Mouse (Mus musculus): ENCODE measurements around the gene Irf9. TPM values are rescaled to one million over a fixed set of nuclear protein-coding genes. Genes with fewer than 3 reads are reported as not detected.
A peak's percentile ranks its signal among the peaks of the same experiment; 100 is the strongest.

The Irf9 gene
- polyA plus RNA-seq, 1 experiment from 2014 or later, result 8.7 TPM

DNA sequence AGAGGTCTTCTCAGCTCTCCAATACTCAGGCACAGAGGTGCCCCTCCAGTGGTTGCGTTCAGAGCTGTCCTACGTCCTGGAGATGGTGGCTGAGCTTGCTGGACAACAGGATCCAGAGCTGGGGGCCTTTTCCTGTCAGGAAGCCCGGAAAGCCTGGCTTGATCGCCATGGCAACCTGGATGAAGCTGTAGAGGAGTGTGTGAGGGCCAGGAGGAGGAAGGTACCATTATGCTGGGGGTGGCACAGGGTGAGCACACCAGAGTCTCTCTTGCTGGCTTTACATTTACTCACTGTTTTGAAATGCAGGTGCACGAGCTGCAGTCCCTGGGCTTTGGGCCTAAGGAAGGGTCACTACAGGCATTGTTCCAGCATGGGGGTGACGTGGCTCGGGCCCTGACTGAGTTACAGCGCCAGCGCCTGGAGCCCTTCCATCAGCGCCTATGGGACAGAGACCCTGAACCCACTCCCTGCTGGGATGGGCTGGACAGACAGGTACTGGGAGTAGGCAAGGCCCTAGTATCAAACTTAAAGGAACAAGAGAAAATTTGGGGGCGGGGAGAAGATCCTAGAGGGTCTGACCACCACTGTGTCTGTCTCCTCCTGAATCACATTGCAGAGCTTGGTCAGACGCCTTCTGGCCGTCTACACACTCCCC, 7.2 kb upstream of the Irf9 start:
- WGBS, result 82% methylated on average over 13 of the region's 13 CpGs
- Histone ChIP-seq H3K4me3 (no peak overlapping the region), H3K36me3 (peaks cover 71% of the 10 kb centered on the region), H3K9ac (no peak overlapping the region), H3K4me2 (0 out of 2 replicates have a peak overlapping the region, but pooled peaks have one; percentile 12), H3K9me3 (replicated peaks) (no peaks in the 10 kb centered on the region), H3K27ac (ENCODE audit: poor library complexity, severe bottlenecking) (no peak overlapping the region), H3K27me3 (replicated peaks) (no peaks in the 10 kb centered on the region), H3K4me1 (replicated peaks) (peaks cover 18% of the 10 kb centered on the region)
- no peak for ATAC-seq (ENCODE audit: insufficient number of reproducible peaks, low FRiP score)

DNA sequence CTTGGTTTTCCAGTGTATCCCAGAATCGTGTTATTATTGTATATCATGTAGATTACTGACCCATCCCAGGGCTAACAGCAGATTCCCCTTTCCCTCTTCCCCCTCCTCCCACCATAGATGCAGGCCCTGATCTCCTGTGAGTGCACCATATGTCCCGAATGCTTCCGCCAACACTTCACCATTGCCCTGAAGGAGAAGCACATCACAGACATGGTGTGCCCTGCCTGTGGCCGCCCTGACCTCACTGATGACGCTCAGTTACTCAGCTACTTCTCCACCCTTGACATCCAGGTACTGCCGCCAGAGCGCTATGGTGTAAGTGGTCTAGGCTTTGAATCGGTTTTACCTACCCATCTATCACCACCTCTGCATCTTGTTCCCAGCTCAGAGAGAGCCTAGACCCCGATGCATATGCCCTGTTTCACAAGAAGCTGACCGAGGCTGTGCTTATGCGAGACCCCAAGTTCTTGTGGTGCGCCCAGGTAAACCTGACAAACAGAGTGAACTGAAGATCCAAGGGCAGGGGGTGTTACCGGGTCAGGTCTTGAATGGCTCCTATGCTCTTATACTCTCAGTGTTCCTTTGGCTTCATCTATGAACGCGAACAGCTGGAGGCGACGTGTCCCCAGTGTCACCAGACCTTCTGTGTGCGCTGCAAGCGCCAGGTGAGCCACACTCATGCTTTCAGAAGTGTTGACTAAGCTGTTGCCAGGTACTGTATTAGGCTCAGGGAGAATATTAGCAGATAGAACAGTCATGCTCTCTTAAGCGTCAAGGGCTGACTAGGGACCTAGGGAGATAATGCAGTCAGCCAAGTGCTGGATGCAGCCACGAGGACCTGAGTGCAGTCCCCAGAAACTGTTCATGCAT, 4.6 kb upstream of the Irf9 start:
- Histone ChIP-seq H3K4me1 (replicated peaks) (0 out of 2 replicates have a peak, but pooled peaks cover under 1% of the 10 kb centered on the region), H3K27me3 (replicated peaks) (no peaks in the 10 kb centered on the region), H3K4me2 (no peak overlapping the region), H3K27ac (ENCODE audit: poor library complexity, severe bottlenecking) (no peak overlapping the region), H3K4me3 (no peak overlapping the region), H3K9me3 (replicated peaks) (no peaks in the 10 kb centered on the region), H3K36me3 (peaks cover 93% of the 10 kb centered on the region), H3K9ac (no peak overlapping the region)
- 91% methylated on average over 21 of the region's 21 CpGs for WGBS
- no peak for ATAC-seq (ENCODE audit: insufficient number of reproducible peaks, low FRiP score)

GRCm38 (mm10) chr14:55603633-55604576, 534 bp downstream of the Irf9 start:
- H3K27me3 ChIP-seq (replicated peaks), result no peaks in the 10 kb centered on the region
- peaks cover 4% of the 10 kb centered on the region for H3K4me1 ChIP-seq (replicated peaks)
- peak; percentile 90 for ATAC-seq (ENCODE audit: insufficient number of reproducible peaks, low FRiP score)
- H3K27ac ChIP-seq (ENCODE audit: poor library complexity, severe bottlenecking), result peak overlapping the region; percentile 68
- H3K9ac ChIP-seq, result peak overlapping the region; percentile 66
- WGBS, result 15% methylated on average over 19 of the region's 19 CpGs
- H3K4me2 ChIP-seq, result peak overlapping the region; percentile 69
- H3K9me3 ChIP-seq (replicated peaks), result no peaks in the 10 kb centered on the region
- peaks cover 84% of the 10 kb centered on the region for H3K36me3 ChIP-seq
- peak overlapping the region; percentile 46 for H3K4me3 ChIP-seq

DNA sequence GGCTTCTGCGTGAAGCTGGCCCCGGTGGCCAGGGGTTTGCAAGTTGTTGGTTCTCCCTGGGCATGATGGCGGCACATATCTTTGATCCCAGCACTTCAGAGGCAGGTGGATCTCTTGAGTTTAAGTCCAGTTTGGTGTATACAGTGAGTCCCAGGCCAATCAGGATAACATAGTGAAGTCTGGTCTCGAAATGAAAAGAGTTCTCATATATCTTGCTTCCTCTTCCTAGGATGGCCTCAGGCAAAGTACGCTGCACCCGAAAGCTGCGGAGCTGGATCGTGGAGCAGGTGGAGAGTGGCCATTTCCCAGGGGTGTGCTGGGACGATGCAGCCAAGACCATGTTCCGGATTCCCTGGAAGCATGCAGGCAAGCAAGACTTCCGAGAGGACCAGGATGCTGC, 1.5 kb downstream of the Irf9 start:
- Histone ChIP-seq H3K4me2 (peak overlapping the region; percentile 69), H3K9me3 (replicated peaks) (no peaks in the 10 kb centered on the region), H3K27me3 (replicated peaks) (no peaks in the 10 kb centered on the region), H3K4me3 (no peak overlapping the region), H3K9ac (no peak overlapping the region), H3K27ac (ENCODE audit: poor library complexity, severe bottlenecking) (no peak overlapping the region), H3K4me1 (replicated peaks) (peaks cover 4% of the 10 kb centered on the region), H3K36me3 (peaks cover 84% of the 10 kb centered on the region)
- 94% methylated on average over 11 of the region's 11 CpGs for WGBS
- ATAC-seq (ENCODE audit: insufficient number of reproducible peaks, low FRiP score), result no peak

GRCm38 (mm10) chr14:55605743-55606459, 2.5 kb downstream of the Irf9 start:
- Histone ChIP-seq H3K9me3 (replicated peaks) (no peaks in the 10 kb centered on the region), H3K4me2 (no peak overlapping the region), H3K27ac (ENCODE audit: poor library complexity, severe bottlenecking) (no peak overlapping the region), H3K9ac (no peak overlapping the region), H3K36me3 (peaks cover 78% of the 10 kb centered on the region), H3K27me3 (replicated peaks) (no peaks in the 10 kb centered on the region), H3K4me3 (no peak overlapping the region), H3K4me1 (replicated peaks) (peaks cover 4% of the 10 kb centered on the region)
- no peak for ATAC-seq (ENCODE audit: insufficient number of reproducible peaks, low FRiP score)
- 73% methylated on average over 16 of the region's 16 CpGs for WGBS

DNA sequence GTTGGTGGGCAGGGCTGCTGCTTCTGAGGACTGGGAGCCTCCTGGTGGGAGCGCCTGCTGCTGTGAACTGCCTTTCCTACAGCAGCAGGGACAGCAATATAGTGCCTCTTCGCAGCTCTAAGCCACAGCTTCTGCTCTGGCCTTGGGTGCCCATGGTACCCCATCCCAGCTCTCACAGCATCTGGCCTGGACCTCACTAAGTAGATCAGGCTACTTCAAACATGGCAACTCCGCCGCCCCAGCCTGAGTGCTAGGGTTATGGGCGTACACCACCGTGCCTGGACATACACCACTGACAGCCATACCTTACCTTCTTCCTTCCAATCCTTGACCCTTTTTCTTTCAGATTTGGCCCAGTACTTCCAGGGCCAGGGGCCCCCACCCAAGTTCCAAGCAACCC, 5.0 kb downstream of the Irf9 start:
- no peak overlapping the region for H3K4me3 ChIP-seq
- ATAC-seq (ENCODE audit: insufficient number of reproducible peaks, low FRiP score), result no peak
- H3K9me3 ChIP-seq (replicated peaks), result no peaks in the 10 kb centered on the region
- H3K27ac ChIP-seq (ENCODE audit: poor library complexity, severe bottlenecking), result no peak overlapping the region
- no peak overlapping the region for H3K4me2 ChIP-seq
- H3K27me3 ChIP-seq (replicated peaks), result no peaks in the 10 kb centered on the region
- H3K4me1 ChIP-seq (replicated peaks), result peaks cover 11% of the 10 kb centered on the region
- 89% methylated on average over 6 of the region's 6 CpGs for WGBS
- no peak overlapping the region for H3K9ac ChIP-seq
- peaks cover 53% of the 10 kb centered on the region for H3K36me3 ChIP-seq

DNA sequence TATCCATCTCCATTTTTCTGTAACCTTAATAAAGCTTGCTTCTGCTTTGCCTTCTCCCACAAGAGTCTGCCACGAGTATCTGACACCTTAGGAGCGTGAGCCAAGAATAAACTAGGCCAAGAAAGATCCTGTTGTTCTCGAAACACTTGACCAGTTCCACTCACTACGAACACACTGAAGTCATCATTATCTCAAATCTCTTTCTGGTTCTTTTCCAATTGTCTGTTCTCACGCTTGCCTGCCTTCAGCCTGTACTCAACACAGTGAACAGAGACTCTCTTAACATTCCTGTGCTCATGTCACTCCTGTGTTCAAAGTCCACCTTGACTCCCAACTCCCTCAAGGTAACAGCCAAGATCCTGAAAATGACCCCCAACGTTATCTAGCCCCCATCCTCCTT, 10.0 kb downstream of the Irf9 start:
- H3K27ac ChIP-seq (ENCODE audit: poor library complexity, severe bottlenecking), result no peak overlapping the region; the same call in 1 of the 2 replicates

GRCm38 (mm10) chr14:55614565-55615178, 11.3 kb downstream of the Irf9 start:
- 53% methylated on average over 7 of the region's 7 CpGs for WGBS
- Histone ChIP-seq H3K4me1 (replicated peaks) (peaks cover 27% of the 10 kb centered on the region), H3K27ac (ENCODE audit: poor library complexity, severe bottlenecking) (no peak overlapping the region), H3K9ac (no peak overlapping the region), H3K4me2 (no peak overlapping the region), H3K9me3 (replicated peaks) (no peaks in the 10 kb centered on the region), H3K27me3 (replicated peaks) (no peaks in the 10 kb centered on the region), H3K4me3 (no peak overlapping the region), H3K36me3 (peaks cover 5% of the 10 kb centered on the region)
- no peak for ATAC-seq (ENCODE audit: insufficient number of reproducible peaks, low FRiP score)

More for the DNA sequence above, 10.0 kb downstream of the Irf9 start:
- Histone ChIP-seq H3K9me3 (replicated peaks) (no peaks in the 10 kb centered on the region), H3K36me3 (peaks cover 18% of the 10 kb centered on the region), H3K4me2 (no peak overlapping the region), H3K9ac (no peak overlapping the region), H3K4me1 (replicated peaks) (peaks cover 19% of the 10 kb centered on the region), H3K4me3 (no peak overlapping the region), H3K27me3 (replicated peaks) (no peaks in the 10 kb centered on the region)
- no peak for ATAC-seq (ENCODE audit: insufficient number of reproducible peaks, low FRiP score)
- 35% methylated on average over 6 of the region's 6 CpGs for WGBS

- ATAC-seq (ENCODE audit: insufficient number of reproducible peaks, low FRiP score), result no peak
- no peak overlapping the region for H3K27ac ChIP-seq (ENCODE audit: poor library complexity, severe bottlenecking)
- H3K27me3 ChIP-seq (replicated peaks), result no peaks in the 10 kb centered on the region
- peaks cover 27% of the 10 kb centered on the region for H3K4me1 ChIP-seq (replicated peaks)
- no peaks in the 10 kb centered on the region for H3K9me3 ChIP-seq (replicated peaks)
- no peak overlapping the region for H3K4me3 ChIP-seq
- H3K9ac ChIP-seq, result no peak overlapping the region
- no peaks in the 10 kb centered on the region for H3K36me3 ChIP-seq
- H3K4me2 ChIP-seq, result no peak overlapping the region
- 50% methylated on average over 2 of the region's 2 CpGs for WGBS
Measured at GRCm38 (mm10) chr14:55615876-55616275, 12.5 kb downstream of the Irf9 start.

DNA sequence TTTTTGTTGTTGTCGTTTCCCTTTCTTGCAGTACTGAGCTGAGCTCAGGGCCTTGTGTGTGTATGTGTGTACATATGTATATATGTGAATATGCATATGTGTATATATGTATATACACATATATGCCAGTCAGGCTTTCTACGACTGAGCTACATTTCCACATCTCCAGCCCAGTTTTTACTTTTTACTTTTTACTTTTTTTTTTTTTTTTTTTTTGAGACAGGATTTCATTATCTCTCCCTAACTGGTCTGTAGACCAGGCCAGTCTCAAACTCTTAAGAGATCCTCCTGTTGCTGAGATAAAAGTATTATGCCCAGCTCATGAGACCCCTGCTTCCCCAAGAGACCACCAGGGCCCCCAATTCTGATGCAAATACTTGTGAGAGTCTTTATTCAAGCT, 13.5 kb downstream of the Irf9 start:
- 83% methylated on average over 2 of the region's 2 CpGs for WGBS
- peak overlapping the region; percentile 36; the same call in 1 of the 2 replicates for H3K27ac ChIP-seq (ENCODE audit: poor library complexity, severe bottlenecking)
- ATAC-seq (ENCODE audit: insufficient number of reproducible peaks, low FRiP score), result no peak

More for the DNA sequence above, 13.5 kb downstream of the Irf9 start:
- Histone ChIP-seq H3K9ac (no peak overlapping the region), H3K9me3 (replicated peaks) (no peaks in the 10 kb centered on the region), H3K4me1 (replicated peaks) (peaks cover 27% of the 10 kb centered on the region), H3K36me3 (no peaks in the 10 kb centered on the region), H3K4me2 (no peak overlapping the region), H3K4me3 (no peak overlapping the region), H3K27me3 (replicated peaks) (no peaks in the 10 kb centered on the region)

Data from heart, embryonic 12.5 days (tissue).